13 mouse cellular contexts compared by ENCODE assay signal in the genomic region with DNA sequence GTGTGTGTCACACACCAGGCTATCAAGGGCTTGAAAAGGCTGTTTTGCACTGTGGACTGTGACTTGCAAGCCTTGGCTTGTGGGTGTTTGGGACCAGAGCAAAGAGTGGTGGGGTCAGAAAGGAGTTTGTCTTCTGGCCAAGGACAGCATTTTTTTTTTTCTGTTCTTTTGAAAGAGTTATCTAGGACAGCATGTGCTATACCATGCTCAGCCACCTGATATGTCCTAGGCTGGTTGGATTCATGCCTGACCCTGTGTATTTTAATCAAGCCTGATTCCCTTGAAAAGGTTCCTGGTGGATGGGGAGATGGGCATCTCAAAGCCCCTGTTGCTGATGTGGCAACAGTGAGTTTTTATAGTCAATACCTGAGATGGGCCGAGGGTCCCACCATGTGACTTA.
A peak's percentile ranks its signal among the peaks of the same experiment; 100 is the strongest.
DNase-seq lines count a peak whose midpoint lies in the region; ATAC-seq and TF ChIP-seq lines count a peak whose summit lies in the region.
"Had no signal": no experiment of that assay in that cellular context is flagged by ENCODE, and none has a peak within 500 bp of the region (broad histone marks: within the 10 kb centered on the region; RNA-seq: fewer than 3 reads in every experiment).

No protein-coding gene starts in this region.

- H3K9ac ChIP-seq in forebrain, embryonic 13.5 days: no peak overlapping the region
- H3K9ac ChIP-seq in forebrain, embryonic 12.5 days: no peak overlapping the region
- H3K9ac ChIP-seq in lung, embryonic 14.5 days: no peak overlapping the region
- H3K9ac ChIP-seq in hindbrain, postnatal 0 days (replicated peaks; ENCODE audit: low read length): no peak overlapping the region
- H3K9ac ChIP-seq in stomach, embryonic 15.5 days: no peak overlapping the region

- peaks cover 28% of the 10 kb centered on the region for H3K4me1 ChIP-seq in forebrain, embryonic 13.5 days
- peaks cover 11% of the 10 kb centered on the region for H3K4me1 ChIP-seq in forebrain, embryonic 12.5 days
- H3K4me1 ChIP-seq in lung, embryonic 14.5 days (ENCODE audit: insufficient read depth): peaks cover 41% of the 10 kb centered on the region
- H3K4me1 ChIP-seq in hindbrain, postnatal 0 days (ENCODE audit: insufficient read depth, low read length): peaks cover 18% of the 10 kb centered on the region; the same call in 1 of the 2 replicates
- H3K4me1 ChIP-seq in stomach, embryonic 15.5 days: peaks cover 18% of the 10 kb centered on the region

- WGBS in forebrain, embryonic 13.5 days: 93% methylated on average over 1 of the region's 1 CpGs
- WGBS in forebrain, embryonic 12.5 days: 76% methylated on average over 1 of the region's 1 CpGs
- WGBS in lung, embryonic 14.5 days: 81% methylated on average over 1 of the region's 1 CpGs
- WGBS in hindbrain, postnatal 0 days: 74% methylated on average over 1 of the region's 1 CpGs
- WGBS in stomach, embryonic 15.5 days: 98% methylated on average over 1 of the region's 1 CpGs

- no peaks in the 10 kb centered on the region for H3K36me3 ChIP-seq in forebrain, embryonic 13.5 days (ENCODE audit: poor library complexity, severe bottlenecking)
- H3K36me3 ChIP-seq in forebrain, embryonic 12.5 days (replicated peaks): no peaks in the 10 kb centered on the region
- no peaks in the 10 kb centered on the region for H3K36me3 ChIP-seq in lung, embryonic 14.5 days (ENCODE audit: insufficient read depth)
- no peaks in the 10 kb centered on the region for H3K36me3 ChIP-seq in hindbrain, postnatal 0 days (ENCODE audit: insufficient read depth, low read length)
- no peaks in the 10 kb centered on the region for H3K36me3 ChIP-seq in stomach, embryonic 15.5 days

- no peaks in the 10 kb centered on the region for H3K27me3 ChIP-seq in forebrain, embryonic 13.5 days
- H3K27me3 ChIP-seq in forebrain, embryonic 12.5 days: no peaks in the 10 kb centered on the region
- no peaks in the 10 kb centered on the region for H3K27me3 ChIP-seq in lung, embryonic 14.5 days (ENCODE audit: insufficient read depth, low read length)
- no peaks in the 10 kb centered on the region for H3K27me3 ChIP-seq in hindbrain, postnatal 0 days (ENCODE audit: insufficient read depth, low read length)
- no peaks in the 10 kb centered on the region for H3K27me3 ChIP-seq in stomach, embryonic 15.5 days (replicated peaks)

- TF ChIP-seq CTCF in lung, embryonic 14.5 days (IDR thresholded peaks at IDR 0.05; ENCODE audit: low read depth): no peak
- no peak for TF ChIP-seq CTCF in hindbrain, postnatal 0 days (IDR thresholded peaks at IDR 0.05; ENCODE audit: low read depth)

- no peak for DNase-seq in lung, embryonic 14.5 days
- no peak for DNase-seq in lung, postnatal 25 days (ENCODE audit: low spot score)
- DNase-seq in hindbrain, postnatal 0 days (ENCODE audit: low spot score): no peak
- DNase-seq in adrenal gland, postnatal 4 days (ENCODE audit: low spot score in 2 of 2): no peak
- no peak for DNase-seq in frontal cortex, postnatal 14 days (ENCODE audit: low spot score in 2 of 2)
- DNase-seq: adrenal gland, postnatal 14 days; lung, adult 18-20 months; thymus, adult 18-20 months had no signal

- H3K27ac ChIP-seq in forebrain, embryonic 13.5 days: peak overlapping the region; percentile 60; the same call in 1 of the 2 replicates
- no peak overlapping the region for H3K27ac ChIP-seq in forebrain, embryonic 12.5 days
- H3K27ac ChIP-seq in lung, embryonic 14.5 days (ENCODE audit: low read depth): peak overlapping the region; percentile 75
- peak overlapping the region; percentile 67 for H3K27ac ChIP-seq in hindbrain, postnatal 0 days
- peak overlapping the region; percentile 79 for H3K27ac ChIP-seq in stomach, embryonic 15.5 days

- H3K4me3 ChIP-seq in forebrain, embryonic 13.5 days: no peak overlapping the region
- no peak overlapping the region for H3K4me3 ChIP-seq in forebrain, embryonic 12.5 days (replicated peaks)
- H3K4me3 ChIP-seq in lung, embryonic 14.5 days (ENCODE audit: low read depth, low read length): no peak overlapping the region
- H3K4me3 ChIP-seq in hindbrain, postnatal 0 days (ENCODE audit: low read length): no peak overlapping the region
- H3K4me3 ChIP-seq in stomach, embryonic 15.5 days (replicated peaks): no peak overlapping the region
- H3K4me3 ChIP-seq: erythroblast, embryonic 14.5 days had no signal

- no peak for ATAC-seq in forebrain, embryonic 13.5 days
- no peak for ATAC-seq in forebrain, embryonic 12.5 days (ENCODE audit: low FRiP score)
- ATAC-seq in lung, embryonic 14.5 days (ENCODE audit: insufficient read depth): no peak
- ATAC-seq in hindbrain, postnatal 0 days: no peak; the same call in 1 of the 2 replicates
- ATAC-seq in stomach, embryonic 15.5 days (ENCODE audit: insufficient read depth, low FRiP score, low read depth): no peak
- ATAC-seq: midbrain, embryonic 16.5 days had no signal

- H3K4me2 ChIP-seq in forebrain, embryonic 13.5 days: no peak overlapping the region
- no peak overlapping the region for H3K4me2 ChIP-seq in forebrain, embryonic 12.5 days
- no peak overlapping the region for H3K4me2 ChIP-seq in lung, embryonic 14.5 days
- no peak overlapping the region for H3K4me2 ChIP-seq in hindbrain, postnatal 0 days (ENCODE audit: low read depth, low read length)
- H3K4me2 ChIP-seq in stomach, embryonic 15.5 days: no peak overlapping the region

- no peaks in the 10 kb centered on the region for H3K9me3 ChIP-seq in forebrain, embryonic 13.5 days (replicated peaks)
- no peaks in the 10 kb centered on the region for H3K9me3 ChIP-seq in forebrain, embryonic 12.5 days
- no peaks in the 10 kb centered on the region for H3K9me3 ChIP-seq in lung, embryonic 14.5 days (ENCODE audit: low read depth, low read length)
- H3K9me3 ChIP-seq in hindbrain, postnatal 0 days (ENCODE audit: low read length): no peaks in the 10 kb centered on the region
- no peaks in the 10 kb centered on the region for H3K9me3 ChIP-seq in stomach, embryonic 15.5 days
